Mouse (Mus musculus) layer of hippocampus, adult 9-10 months (tissue): ENCODE results near the gene Kif18b.
A peak's percentile ranks its signal among the peaks of the same experiment; 100 is the strongest.

Experiments
- DNase-seq: peaks from one replicate; pipeline ENCODE4 v3.0.0; 2022; ENCODE audit warnings: low spot score

Kif18b gene

DNA sequence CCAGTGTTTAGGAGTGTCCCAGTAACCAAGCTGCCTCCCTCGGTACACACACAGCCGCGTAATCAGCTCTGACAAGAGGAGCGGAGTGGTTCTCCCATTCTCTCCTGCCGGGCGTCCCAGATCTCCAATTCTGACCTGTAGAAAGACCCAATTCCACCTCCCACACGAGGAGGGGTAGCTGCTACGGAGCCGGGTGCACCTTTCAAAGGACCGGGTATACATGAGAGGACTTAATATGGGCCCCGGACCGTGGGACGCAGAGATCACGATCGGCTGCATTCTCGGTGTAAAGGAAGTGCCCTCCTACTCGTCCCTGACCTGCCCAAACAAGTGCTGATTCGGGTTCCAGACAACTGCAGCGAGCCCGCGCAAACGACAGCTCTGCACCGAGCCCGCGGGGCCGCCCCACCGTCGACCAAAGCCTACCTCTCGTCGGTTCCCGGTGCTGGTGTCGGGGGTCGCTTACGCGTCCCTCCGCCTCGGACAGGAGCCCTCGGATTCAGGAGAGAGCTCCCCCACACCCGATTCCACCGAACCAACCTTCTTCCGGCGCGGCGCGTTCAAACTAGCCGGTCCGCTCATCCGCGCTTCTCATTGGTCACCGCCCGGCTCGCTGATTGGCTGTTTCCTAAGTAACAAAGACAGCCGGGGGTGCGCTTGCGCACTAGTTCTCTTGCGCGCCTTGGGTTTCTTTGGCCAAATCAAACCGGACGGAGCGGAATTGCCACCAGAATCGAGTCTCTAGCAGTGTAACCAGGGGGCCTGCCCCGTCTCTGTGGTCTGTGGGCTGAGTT is at the start of gene Kif18b:
Gene Kif18b, minus strand, starts transcription at position 568 of the 794 bp plus-strand sequence.
- DNase-seq, result peak; percentile 83

DNA sequence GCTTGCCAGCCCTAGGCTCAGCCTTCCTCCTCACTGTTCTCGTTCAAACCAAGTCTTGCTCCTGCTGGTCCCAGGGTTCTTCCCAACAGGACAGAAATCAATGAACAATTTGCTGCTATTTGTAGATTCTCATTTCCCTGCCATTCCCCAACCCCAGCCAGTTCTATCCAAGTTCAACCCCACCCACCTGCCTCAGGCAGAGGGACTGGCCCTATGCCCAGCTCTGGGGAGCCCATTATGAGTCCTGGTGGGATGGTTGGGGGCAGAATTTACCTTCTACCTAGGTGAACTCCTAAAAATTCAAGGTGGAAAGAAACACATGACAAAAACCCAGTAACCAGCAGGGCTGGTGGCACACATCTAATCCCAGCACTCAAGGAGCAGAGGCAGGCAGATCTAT is 47.4 kb upstream of the Kif18b start:
- no peak for DNase-seq

DNA sequence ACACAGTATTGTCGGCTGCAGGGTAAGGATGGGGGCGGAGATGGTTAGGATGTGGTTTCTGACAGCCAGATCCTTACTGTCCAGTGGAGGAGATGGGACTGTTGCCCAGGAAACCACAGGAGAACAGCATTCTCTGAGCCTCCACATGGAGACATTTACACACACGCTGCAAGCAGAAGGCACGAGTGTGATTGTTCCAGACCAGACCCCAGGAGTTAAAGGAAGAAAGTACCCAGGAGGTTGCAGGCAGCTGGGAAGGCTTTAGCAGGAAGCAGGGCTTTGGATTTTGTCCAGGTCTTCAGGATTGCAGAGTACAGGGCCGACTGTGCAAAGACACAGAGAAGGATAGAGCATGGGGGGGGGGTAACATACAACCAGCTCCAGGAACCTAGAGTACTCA is 46.7 kb upstream of the Kif18b start:
- no peak for DNase-seq

DNA sequence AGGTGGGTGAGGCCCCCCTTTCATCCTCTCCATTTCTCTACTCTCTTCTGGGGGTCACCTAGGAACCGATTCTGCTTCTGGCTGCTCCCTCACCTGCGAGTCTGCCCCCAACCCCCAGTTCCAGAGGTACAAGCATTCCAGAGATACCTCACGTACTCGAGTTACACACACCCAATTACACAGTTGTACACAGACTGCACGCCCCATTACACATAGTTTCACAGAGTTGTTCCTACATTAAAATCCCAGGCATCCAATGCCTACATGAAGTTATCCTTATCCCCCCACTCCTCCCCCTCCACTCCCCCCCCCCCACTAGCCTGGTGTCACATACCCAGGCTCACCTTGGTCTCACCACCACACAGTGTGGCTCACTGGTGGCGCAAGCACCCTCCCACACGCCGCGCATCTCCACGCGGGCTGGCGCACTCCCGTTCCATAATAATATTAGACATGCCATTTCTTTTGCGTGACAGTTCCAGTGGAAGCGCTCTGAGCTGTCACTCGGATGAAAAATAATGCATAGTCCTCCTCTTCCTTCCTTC is 39.7 kb upstream of the Kif18b start:
- no peak for DNase-seq

DNA sequence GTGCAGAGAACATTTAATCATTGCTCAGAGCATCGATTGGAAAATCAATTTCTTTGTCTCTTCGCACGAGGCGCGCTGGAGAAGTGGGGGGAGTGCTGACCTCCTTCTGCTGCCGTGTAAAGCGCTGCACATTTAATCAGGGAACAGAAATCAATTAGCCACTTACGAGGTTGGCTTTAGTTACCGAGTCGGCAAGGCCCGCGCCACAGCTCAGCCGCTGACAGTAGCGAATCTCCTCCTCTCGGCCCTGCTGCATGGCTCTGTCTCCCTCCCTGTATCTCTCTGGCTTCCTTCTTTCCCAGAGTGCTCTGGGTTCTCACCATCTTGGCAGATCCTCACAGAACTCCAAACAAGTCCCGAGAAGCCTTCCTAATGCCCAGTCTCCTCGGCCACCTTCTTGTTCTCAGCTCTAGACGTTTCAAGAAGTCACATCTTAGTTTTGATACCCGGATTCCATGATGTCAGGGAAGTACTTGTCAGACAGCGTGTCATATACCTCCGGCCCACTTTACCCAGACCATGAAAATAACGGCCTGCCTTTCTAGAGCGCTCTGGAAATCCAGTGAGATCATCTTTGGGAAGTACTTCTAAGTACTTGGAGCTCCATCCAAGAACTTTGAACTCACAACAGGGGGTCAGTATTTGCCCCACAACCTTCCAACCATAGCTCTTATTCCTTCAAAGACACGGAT is 39.1 kb upstream of the Kif18b start:
- no peak for DNase-seq

DNA sequence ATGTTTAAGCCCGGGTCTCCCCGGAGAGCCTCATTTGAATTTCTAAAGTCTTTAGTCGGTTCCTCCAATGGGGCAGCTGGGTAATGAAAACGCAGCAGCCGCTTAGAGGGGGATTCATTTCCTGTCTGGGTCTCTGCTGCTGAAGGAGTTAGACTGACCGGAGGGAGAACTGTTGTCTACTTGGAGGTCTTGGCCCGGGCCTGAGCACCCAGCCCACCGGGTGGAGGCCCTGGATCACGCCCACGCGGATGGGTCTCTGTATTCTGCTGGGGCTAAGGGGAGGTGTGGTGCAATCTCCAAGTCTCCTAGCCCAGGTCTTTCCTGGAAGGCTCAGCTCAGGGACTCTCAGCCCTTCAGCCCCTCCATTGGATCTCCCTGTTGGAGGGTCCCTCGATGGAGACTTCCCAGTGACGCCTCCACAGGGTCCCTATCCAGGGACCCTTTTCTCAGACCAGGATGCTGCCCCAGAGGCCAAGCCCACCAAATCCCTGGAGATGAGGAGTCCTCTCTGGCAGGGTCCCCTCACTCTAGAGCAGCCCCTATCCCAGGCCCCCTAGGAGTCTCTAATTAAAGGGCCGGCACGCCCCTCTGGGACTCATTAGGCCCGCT is 38.4 kb upstream of the Kif18b start:
- no peak for DNase-seq

DNA sequence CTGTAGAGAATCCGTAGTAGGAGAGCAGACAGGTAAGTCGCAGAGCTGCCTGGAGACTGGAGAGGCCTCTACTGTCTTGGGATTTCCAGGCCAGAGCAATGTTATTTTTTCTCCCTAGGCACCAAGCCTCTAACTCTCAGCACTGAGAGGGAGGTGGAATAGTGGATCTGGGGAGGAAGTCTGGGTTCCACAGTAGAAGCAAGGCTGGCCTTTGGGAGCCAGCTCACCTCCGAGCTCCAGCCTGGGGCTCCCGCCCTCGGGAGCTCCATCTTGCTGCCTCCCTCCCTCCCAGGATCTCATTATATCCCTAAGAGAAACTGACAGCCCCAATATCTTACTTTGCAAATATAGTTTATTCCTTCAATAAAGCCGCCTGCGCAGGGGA is 37.9 kb upstream of the Kif18b start:
- no peak for DNase-seq

DNA sequence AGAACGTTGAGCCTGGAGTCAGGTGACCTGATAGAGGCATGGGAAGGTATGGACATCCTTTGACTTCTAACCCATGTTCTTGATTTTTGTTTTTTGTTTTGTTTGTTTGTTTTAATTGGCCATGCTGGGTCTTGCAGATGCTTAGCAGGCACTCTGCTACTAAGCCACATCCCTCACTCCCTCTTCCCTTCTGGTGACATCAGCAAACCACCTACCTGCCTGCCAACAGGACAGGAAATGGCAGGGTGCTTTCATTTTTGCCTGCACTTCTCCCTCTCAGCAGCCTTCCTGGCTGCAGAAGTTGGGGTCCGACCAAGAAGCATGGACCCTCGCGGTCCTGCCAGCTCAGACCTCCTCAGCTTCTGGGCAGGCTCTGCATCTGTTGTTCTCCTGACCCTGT is 36.2 kb upstream of the Kif18b start:
- no peak for DNase-seq

DNA sequence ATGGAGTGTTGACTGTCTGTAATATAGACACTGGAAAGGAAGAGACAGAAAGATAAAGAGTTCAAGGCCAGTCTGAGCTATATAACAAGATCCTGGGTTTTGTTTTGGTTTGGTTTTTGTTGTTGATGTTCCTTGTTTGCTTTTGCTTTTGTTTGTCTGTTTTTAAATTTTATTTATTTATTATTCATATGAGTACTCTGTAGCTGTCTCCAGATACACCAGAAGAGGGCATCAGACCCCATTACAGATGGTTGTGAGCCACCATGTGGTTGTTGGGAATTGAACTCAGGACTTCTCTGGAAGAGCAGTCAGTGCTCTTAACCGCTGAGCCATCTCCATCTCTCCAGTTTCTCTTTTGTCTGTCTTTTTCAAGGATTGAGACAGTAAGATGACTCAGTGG is 33.9 kb upstream of the Kif18b start:
- no peak for DNase-seq

DNA sequence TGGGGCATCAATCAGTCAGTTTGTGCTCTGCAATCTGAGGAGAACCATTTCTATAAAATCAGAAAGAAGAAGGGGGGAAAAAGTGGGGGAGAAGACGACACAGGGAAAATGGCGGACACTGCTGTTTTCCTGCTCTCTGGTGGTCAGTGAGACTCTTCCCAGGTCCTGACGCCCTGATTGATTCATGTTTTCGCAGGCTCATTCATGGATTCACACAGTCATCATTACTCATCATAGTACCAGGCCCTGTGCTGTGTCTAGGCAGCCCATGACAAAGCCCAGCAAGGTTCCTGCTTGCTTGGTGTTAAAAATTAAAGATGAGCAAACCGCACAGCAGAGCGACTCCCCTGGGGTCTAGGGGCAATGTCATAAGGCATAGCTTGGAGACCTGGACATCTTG is 33.5 kb upstream of the Kif18b start:
- DNase-seq, result no peak

DNA sequence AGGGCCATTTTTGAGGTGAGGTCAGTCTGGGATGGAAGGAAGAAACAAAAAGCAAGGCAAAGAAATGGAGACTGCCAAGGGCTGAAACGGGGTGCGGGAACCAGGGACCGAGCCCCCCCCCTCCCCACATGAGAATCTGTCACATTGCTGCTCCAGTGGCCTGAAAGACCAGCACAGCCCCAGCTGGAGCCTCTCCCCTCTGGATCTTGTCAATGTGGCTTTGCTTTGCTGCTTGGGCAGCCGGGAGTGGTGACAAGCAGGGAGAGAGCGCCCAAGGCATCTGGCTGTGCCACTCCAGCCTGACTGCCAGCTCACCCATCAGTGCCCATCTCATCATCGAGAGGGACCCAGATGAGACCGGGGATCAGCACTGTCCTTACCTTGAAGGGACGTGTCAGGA is 32.8 kb upstream of the Kif18b start:
- DNase-seq, result no peak

DNA sequence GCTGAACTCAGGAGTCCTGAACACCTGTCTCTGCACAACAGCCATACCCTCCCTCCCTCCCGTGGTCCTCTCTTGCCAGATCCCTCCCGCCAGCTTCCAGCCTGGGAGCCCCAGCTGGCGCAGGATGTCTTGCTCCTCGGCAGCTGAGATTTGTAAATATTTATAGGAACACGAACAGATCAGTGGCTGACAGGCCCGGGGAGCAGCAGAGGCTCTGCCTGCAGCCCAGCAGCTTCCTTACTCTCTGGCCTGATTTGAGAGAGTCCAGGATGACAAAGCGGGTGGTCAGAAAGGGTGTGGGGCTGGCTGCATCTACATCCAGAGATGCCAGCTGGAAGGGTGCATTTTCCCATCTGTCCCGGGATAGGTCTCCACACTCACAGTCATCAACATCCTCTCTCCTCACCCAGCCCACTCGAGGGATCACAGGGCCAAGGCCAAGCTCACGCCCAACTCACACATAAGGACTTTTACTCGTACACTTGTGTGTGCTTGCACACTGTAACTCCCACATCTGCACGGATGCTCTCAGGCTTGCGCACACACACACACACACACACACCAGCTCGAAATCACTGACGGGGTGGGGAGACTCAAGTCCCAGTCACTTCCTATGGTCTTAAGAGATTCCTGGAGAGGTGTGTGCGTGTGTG is 32.2 kb upstream of the Kif18b start:
- DNase-seq, result no peak

DNA sequence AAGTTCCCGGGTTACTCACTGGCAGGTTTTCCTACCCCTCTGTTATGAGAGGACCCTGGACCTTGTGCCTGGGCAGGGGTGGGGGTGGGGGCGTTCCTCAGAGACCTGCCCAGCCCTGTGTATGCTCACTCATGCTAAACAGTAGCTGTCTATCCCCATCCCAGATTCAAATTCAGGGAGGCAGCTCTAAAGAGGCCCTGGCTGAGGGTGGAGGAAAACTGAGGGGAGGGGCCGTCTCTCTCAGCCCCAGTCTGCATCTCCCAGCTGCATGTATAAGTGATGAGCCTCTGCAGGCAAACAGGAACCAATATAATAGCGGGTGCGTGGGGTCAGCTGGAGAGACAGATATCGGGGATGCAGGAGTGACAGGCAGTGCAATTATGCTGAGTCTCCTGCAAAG is 28.0 kb upstream of the Kif18b start:
- DNase-seq, result no peak

DNA sequence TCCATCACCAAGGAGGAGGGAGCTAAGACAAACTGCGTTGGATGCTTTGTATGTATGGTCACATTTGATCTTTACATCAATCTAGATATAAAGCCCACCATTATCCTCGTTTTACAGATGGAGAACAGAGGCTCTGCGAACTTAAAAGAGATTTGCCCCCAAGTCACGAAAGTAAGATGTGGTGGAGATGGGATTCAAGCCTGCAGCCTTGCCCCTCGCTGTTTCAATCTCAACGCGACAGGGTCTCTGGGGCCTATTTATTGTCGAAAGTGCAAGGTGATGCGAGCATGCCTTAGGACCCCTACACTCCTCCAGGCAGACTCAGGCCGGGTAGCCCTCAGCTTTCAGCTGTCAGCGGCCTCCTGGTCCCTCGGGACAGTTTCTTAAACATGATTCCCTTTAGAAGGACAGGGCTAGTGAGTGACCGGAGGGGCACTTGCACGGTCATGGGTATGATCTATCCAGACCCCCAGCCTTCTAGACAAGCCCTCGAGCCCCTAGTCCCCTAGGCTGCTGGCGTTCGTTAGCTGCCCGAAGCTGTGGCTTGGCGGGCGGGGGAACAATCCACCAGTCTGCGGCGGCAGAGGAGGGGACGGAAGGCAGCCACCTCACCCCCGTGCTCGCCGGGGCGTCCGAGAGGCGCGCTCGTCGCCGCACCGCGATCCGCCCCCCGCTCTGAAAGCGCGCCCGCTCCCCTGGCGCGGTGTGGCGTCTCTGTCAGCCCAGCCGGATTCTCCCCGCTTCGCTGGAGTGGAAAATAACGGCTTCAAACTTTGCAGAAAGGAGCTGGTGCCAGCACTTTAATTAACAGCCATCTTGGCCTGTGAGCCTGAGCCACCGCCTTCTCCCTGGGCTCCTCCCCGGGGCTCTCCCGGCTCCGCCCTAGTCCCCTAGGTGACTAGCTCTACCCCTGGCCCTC is 23.4 kb upstream of the Kif18b start:
- no peak for DNase-seq

DNA sequence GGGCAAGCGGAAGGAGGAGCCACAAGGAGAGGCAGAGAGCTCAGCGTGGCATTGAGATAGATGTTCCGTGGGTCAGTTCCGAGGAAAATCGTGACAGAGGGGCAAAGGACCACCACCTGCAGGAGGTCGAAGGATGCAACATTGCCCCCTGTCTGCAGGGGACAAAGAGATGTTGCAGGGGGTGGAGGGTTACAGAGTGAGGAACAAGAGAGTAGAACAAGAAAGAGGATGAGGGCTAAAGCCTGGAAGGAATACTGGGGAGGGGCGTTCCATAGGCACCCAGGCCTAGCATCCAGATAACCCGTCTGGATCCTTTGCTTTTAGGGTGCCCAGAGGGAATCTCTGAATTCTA is 22.0 kb upstream of the Kif18b start:
- no peak for DNase-seq

DNA sequence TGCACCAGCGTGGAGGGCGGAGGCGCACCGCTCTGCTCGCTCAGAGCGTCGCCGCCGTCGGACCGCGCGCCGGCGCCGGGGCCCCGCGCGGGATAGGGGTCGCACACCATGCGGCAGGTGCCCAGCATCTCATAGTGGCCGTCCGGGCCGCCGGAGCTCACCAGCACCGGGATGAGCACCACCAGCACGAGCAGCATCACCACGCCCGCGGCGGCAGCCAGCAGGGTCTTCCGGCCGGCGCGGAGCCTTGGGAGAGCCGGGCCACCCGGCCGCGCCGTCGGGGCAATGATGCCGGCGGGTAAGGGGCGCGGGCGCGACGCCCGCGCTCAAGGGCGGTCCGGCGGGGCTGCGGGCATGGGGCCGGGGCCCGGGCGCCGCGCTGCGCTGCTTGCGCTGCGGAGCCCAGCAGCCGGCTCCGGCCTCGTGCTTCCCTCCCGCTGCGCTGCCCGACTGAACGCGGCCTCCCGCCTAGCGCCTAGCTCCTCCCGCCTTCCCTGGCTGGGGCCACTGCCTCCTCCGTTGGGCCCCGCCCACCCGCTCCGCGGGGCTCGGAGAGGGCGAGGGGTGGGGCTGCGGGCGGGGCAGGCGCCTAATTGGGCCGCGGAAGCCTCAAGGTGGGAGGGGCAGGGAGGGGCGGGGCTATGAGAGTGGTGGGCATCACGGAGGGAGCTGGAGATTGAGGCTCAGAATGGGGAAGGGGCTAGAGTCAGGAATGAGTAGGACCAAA is 21.5 kb upstream of the Kif18b start, which contains the start of gene C1ql1:
Gene C1ql1, minus strand, starts transcription at position 424 of the 727 bp plus-strand sequence.
- DNase-seq, result no peak

DNA sequence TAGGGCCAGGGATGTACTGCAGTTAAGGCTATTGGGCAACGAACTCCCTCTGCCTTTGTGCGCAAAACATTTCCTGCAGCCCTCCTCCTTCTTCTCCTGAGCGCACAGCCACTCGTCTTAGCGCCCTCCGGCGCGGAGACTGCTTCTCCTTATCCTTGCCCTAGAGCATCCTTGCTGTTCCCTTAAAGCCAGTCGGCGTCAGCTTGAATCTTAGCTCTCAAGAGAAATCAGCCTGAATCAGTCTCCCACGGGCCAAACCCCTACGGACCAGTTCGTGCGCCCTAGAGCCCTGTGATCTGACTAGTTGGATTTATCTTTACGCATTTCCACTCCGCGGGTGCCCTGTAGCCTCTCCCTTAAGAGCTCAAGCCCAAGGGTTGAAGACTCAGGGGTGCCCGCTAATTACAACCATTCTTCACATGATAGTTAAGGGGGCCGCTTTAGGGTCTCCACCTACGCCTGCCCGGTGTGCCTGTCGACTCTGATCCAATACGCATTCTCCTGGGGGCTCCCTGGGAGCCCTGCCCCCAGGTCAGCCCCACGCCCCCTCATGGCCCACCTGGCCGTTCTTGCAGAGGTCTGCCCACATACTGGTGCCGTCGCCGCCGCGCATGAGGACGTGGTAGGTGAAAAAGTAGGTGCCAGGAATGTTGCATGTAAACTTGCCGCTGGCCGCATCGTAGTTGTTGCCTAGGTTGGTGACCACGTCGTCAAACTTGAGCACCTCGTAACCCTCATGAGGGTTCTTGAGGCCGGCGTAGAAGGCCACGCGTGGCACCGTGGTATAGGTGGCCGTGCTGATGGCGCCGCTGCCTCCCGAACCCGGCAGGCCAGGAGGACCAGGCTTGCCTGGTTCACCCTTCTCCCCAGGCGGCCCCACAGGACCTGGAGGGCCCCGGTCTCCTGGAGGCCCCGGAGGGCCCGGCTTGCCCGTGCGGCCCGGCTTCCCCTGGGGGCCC is 20.7 kb upstream of the Kif18b start:
- no peak for DNase-seq

DNA sequence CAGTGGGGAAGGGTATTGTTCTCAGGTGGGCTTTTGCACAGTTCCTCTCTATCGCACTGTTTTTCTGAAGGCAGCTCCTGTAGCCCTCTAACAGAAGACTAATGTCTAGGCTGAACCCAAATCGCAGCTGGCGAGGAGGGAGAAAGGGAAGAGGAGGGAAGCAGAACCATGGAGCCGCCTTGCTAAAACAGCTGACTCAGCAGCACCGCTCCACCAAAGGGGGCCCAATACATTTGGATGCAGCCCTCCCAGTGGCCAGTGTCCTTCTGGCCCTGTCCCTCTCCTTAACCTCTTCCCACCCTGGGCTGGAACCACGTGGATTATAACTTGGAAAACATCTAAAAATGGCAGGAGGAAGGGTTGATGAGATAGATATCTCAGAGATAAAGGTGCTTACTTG is 16.3 kb upstream of the Kif18b start:
- DNase-seq, result no peak

DNA sequence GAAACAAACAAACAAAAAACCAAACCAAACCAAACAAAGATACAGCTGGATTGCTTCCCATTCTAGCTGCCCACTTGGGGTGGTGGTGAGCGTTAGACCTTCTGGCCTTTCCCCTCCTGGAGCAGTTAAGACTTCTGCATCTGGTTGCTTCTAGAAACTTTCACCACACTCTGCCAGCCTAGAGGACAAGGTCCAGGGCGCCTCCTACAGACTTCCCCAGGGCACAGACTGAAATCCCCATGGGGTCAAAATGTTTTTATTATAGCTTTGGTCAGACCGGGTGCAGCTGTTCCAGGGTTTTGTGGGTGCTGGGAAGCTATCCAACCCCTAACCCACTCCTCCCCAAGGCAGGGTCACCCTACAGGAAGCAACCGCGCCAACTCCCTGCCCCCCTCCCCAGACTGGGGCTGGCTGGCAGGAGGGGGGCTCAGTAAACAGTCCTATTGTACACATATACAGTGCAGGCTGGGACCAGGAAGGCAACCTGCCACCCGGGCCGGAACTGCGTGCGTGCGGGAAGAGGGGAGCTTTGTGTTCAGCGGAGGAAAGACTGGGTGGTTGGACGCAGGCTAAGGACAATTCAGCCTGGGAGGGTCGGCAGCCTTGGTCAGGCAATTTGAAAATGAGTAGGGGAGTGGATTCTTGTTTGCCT is 14.2 kb upstream of the Kif18b start:
- DNase-seq, result no peak
